Mouse (Mus musculus): Measurements from ENCODE around the gene Ugt1a5. TPM values are rescaled to one million over a fixed set of nuclear protein-coding genes. Genes with fewer than 3 reads are reported as not detected.

The Ugt1a5 gene
- polyA plus RNA-seq, 1 experiment from 2014 or later, result not detected

Other genes with a start within 250 kb of the Ugt1a5 start
- 53.1 and 53.2 TPM in 2 replicates for gene Usp40, start 157.5 kb upstream of the Ugt1a5 start, polyA plus RNA-seq (2016; fragmentation: Nextera tagmentation; extraction: Ambion mirVana)
- gene Ugt1a10, start 110.6 kb upstream of the Ugt1a5 start, polyA plus RNA-seq (2016; fragmentation: Nextera tagmentation; extraction: Ambion mirVana), result not detected in 2 replicates
- gene Ugt1a9, start 95.2 kb upstream of the Ugt1a5 start, polyA plus RNA-seq (2016; fragmentation: Nextera tagmentation; extraction: Ambion mirVana), result not detected in 2 replicates
- not detected in 2 replicates for gene Ugt1a8, start 78.2 kb upstream of the Ugt1a5 start, polyA plus RNA-seq (2016; fragmentation: Nextera tagmentation; extraction: Ambion mirVana)
- 0.63 and 0.66 TPM in 2 replicates for gene Ugt1a7c, start 71.0 kb upstream of the Ugt1a5 start, polyA plus RNA-seq (2016; fragmentation: Nextera tagmentation; extraction: Ambion mirVana)
- gene Ugt1a6b, start 62.8 kb upstream of the Ugt1a5 start, polyA plus RNA-seq (2016; fragmentation: Nextera tagmentation; extraction: Ambion mirVana), result not detected in 2 replicates
- gene Ugt1a6a, start 31.2 kb upstream of the Ugt1a5 start, polyA plus RNA-seq (2016; fragmentation: Nextera tagmentation; extraction: Ambion mirVana), result 1.1 and 1.5 TPM in 2 replicates
- not detected in 2 replicates for gene Ugt1a2, start 34.6 kb downstream of the Ugt1a5 start, polyA plus RNA-seq (2016; fragmentation: Nextera tagmentation; extraction: Ambion mirVana)
- 16.1 and 17.0 TPM in 2 replicates for gene Dnajb3, start 39.8 kb downstream of the Ugt1a5 start, polyA plus RNA-seq (2016; fragmentation: Nextera tagmentation; extraction: Ambion mirVana)
- gene Ugt1a1, start 45.9 kb downstream of the Ugt1a5 start, polyA plus RNA-seq (2016; fragmentation: Nextera tagmentation; extraction: Ambion mirVana), result not detected in 2 replicates
- gene Mroh2a, start 61.0 kb downstream of the Ugt1a5 start, polyA plus RNA-seq (2016; fragmentation: Nextera tagmentation; extraction: Ambion mirVana), result 0.80 and 1.6 TPM in 2 replicates
- gene Hjurp, start 111.6 kb downstream of the Ugt1a5 start, polyA plus RNA-seq (2016; fragmentation: Nextera tagmentation; extraction: Ambion mirVana), result 231 and 234 TPM in 2 replicates
- gene Trpm8, start 111.6 kb downstream of the Ugt1a5 start, polyA plus RNA-seq (2016; fragmentation: Nextera tagmentation; extraction: Ambion mirVana), result not detected in 2 replicates
- gene Spp2, start 240.9 kb downstream of the Ugt1a5 start, polyA plus RNA-seq (2016; fragmentation: Nextera tagmentation; extraction: Ambion mirVana), result not detected in 2 replicates

Data from embryonic facial prominence, embryonic 12.5 days (tissue).